ENCODE assay signal across 8 mouse cellular contexts in the genomic region with DNA sequence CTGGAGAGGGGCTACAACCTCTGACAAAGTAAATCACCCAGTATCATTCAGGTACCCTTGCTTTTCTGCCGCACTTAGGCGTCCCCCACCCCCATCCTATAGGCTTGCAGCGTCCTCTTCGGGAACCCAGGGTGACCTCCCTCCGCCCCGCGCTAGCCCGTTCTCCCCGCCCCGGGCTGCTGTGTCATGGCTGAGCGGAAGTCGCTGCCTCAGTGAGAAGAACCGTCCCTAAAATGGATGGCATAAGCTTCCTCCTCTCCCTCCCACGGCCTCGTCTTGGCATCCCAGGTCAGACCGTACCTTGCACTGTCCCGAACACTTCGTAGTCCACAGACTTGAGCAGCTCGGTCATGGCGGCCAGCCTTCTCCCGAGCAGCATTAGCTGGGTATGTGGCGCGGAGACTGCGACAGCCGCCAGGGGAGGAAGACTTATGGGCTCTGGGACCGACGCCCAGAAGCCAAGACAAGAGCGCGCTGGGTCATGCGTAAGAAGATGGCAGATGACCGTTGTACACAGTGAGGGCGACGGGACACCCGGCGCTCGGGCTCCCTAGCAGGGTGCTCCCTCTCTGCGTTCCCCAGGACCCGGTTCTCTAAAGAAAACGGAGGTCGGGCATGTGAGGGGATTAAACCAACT. TPM values are rescaled to one million over a fixed set of nuclear protein-coding genes. Genes with fewer than 3 reads are reported as not detected.
DNase-seq lines count a peak whose midpoint lies in the region; ATAC-seq and TF ChIP-seq lines count a peak whose summit lies in the region.

Gene Acyp2 (minus strand): TSS at position 587 of the 637 bp plus-strand sequence.

- 2% methylated on average over 40 of the region's 40 CpGs for WGBS in lung, adult 2 months
- WGBS in neural tube, embryonic 15.5 days, result under 1% methylated on average over 40 of the region's 40 CpGs

- peak; percentile 83 for TF ChIP-seq POLR2A in lung, adult 2 months (IDR thresholded peaks at IDR 0.05; ENCODE audit: borderline replicate concordance, extremely low read depth, low read depth, low read length)

- H3K27me3 ChIP-seq in neural tube, embryonic 15.5 days (replicated peaks), result no peaks in the 10 kb centered on the region

- H3K4me3 ChIP-seq in layer of hippocampus, adult 2 months, result peak within 1 kb of the TSS; percentile 86
- H3K4me3 ChIP-seq in lung, adult 2 months (replicated peaks; ENCODE audit: extremely low read depth, low read depth, low read length), result peak within 1 kb of the TSS; percentile 95
- H3K4me3 ChIP-seq in neural tube, embryonic 15.5 days (replicated peaks), result peak within 1 kb of the TSS; percentile 54

- peak; percentile 68 for TF ChIP-seq CTCF in layer of hippocampus, adult 2 months (conservative IDR thresholded peaks at IDR 0.05)
- TF ChIP-seq CTCF in lung, adult 2 months (IDR thresholded peaks at IDR 0.05; ENCODE audit: insufficient read depth, low read length), result 0 out of 2 replicates have a peak, but pooled peaks have one; percentile 3

- H3K27ac ChIP-seq in layer of hippocampus, adult 2 months, result peak within 1 kb of the TSS; percentile 97
- H3K27ac ChIP-seq in neural tube, embryonic 15.5 days (replicated peaks), result peak within 1 kb of the TSS; percentile 81

- peak; percentile 98 for ATAC-seq in neural tube, embryonic 15.5 days (ENCODE audit: low FRiP score)

- no peaks in the 10 kb centered on the region; the same call in 1 of the 2 replicates for H3K4me1 ChIP-seq in lung, adult 2 months (ENCODE audit: control insufficient read depth, insufficient read depth, low read length)
- 0 out of 2 replicates have a peak, but pooled peaks cover 3% of the 10 kb centered on the region for H3K4me1 ChIP-seq in neural tube, embryonic 15.5 days

- no peaks in the 10 kb centered on the region for H3K9me3 ChIP-seq in neural tube, embryonic 15.5 days (replicated peaks)

- H3K9ac ChIP-seq in neural tube, embryonic 15.5 days (replicated peaks), result peak within 1 kb of the TSS; percentile 55

- peak; percentile 72 for DNase-seq in MEL-GATA-1-ER (ENCODE audit: extremely low read depth, low read depth)
- DNase-seq in cerebellum, adult 8-10 months, result peak; percentile 85
- peak; percentile 64 for DNase-seq in forelimb bud, embryonic 11.5 days (ENCODE audit: low read depth, low spot score)
- DNase-seq in heart, postnatal 4 days, result peak; percentile 90
- DNase-seq in layer of hippocampus, adult 2 months (ENCODE audit: low spot score in 2 of 2), result peak; percentile 78 to 82
- DNase-seq in lung, adult 2 months, result peak; percentile 90
- peak; percentile 85 for DNase-seq in testis, postnatal 10 days (ENCODE audit: low spot score)

- H3K36me3 ChIP-seq in neural tube, embryonic 15.5 days, result no peaks in the 10 kb centered on the region

- peak within 1 kb of the TSS; percentile 63 for H3K4me2 ChIP-seq in neural tube, embryonic 15.5 days

RNA-seq across cellular contexts. Expression of gene Acyp2, which starts in this region (rescaled TPM):
- 10 to 100 TPM; 34.0 to 44.9 TPM for total RNA-seq in heart, postnatal 4 days (2021)
- total RNA-seq in layer of hippocampus, adult 2 months (2021), result 10 to 100 TPM; 21.2 to 22.4 TPM
- polyA plus RNA-seq in lung, adult 2 months (2012; rRNA removed), result 6.1 and 10.3 TPM in 2 replicates
- 40.4 and 47.3 TPM in 2 replicates for polyA plus RNA-seq in neural tube, embryonic 15.5 days (2015; fragmentation: Nextera tagmentation; extraction: Ambion mirVana)

Comparison
In these comparisons a context has a peak if more than half of its experiments do, and no peak if none do; other contexts are left out.
1. Peak in every context shown above with its lines: DNase-seq, ATAC-seq, H3K4me3 ChIP-seq and H3K27ac ChIP-seq.